Mouse (Mus musculus): ENCODE data around the gene Olfr1040.
"Not testable (repeated sequence)": the region's sequence is repeated elsewhere in the genome, so short reads cannot be mapped to it uniquely, and the experiment has no call there.

The Olfr1040 gene

GRCm38 (mm10) chr2:86146632-86147031, at the start of gene Olfr1040:
Olfr1040 (minus strand) TSS chr2:86146732.
- DNase-seq (ENCODE audit: low read depth), result no peak

- no peak for DNase-seq (ENCODE audit: low read depth)
Observed at GRCm38 (mm10) chr2:86195863-86196262, 49.3 kb upstream of the Olfr1040 start.

DNA sequence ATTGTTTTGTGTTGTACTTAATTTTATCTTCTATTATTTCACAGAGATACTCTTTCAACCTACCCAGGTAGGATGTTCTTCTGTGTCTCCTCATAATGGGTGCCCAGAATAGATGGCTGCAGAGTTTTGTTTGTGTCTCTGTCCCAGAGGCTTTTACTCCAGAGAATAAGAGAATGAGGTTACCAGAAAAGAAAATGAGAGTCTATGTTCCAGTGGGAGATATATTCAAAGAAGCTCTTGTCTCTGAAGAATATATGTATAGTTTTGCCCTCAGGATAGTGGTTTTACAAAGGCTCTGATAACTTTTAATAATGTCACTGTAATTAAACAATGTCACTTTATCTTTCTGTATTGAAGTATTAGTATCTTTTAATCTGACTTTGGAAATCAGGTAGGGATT, 39.1 kb upstream of the Olfr1040 start, which contains the start of gene Olfr52:
Olfr52 (minus strand) TSS at position 101 of the 400 bp plus-strand sequence.
- no peak for DNase-seq (ENCODE audit: low read depth)

GRCm38 (mm10) chr2:86179950-86180349, 33.4 kb upstream of the Olfr1040 start:
- no peak for DNase-seq (ENCODE audit: low read depth)

GRCm38 (mm10) chr2:86177720-86178119, 31.2 kb upstream of the Olfr1040 start, which contains the start of gene Olfr1044:
Olfr1044 (minus strand) TSS chr2:86177820.
- no peak for DNase-seq (ENCODE audit: low read depth)

GRCm38 (mm10) chr2:86175422-86175821, 28.9 kb upstream of the Olfr1040 start:
- DNase-seq (ENCODE audit: low read depth), result not testable (repeated sequence)

GRCm38 (mm10) chr2:86167422-86167821, 20.9 kb upstream of the Olfr1040 start, which contains the start of gene Olfr1043:
Olfr1043 (minus strand) TSS chr2:86167522.
- no peak for DNase-seq (ENCODE audit: low read depth)

- no peak for DNase-seq (ENCODE audit: low read depth)
Observed at GRCm38 (mm10) chr2:86161738-86162137, 15.2 kb upstream of the Olfr1040 start, which contains the start of gene Olfr1042. Olfr1042 (minus strand) TSS chr2:86161838.

DNA sequence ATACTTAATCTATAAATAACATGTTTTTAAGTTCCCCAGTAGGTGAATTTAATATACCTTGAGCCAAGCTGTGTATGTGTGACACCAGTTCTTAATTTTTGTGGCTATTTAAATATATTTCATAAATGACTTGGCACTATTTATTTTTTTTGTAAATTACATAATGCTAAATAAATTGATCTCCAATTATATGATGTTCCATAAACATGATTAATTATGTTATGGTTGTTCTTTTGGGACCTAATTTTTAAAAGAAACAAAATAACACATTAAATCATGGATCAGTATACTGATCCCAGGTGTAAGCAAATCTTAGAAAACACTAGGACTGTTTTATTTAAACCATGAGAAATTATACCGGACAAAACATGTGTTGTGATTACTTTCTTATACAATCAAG, 10.7 kb downstream of the Olfr1040 start, which contains the start of gene Olfr1039:
Olfr1039 (minus strand) TSS at position 101 of the 400 bp plus-strand sequence.
- no peak for DNase-seq (ENCODE audit: low read depth)
